Mouse (Mus musculus): ENCODE measurements around the gene Gm10487.
"Not testable (repeated sequence)": the region's sequence is repeated elsewhere in the genome, so short reads cannot be mapped to it uniquely, and the experiment has no call there.

Gene Gm10487

GRCm38 (mm10) chrX:30843369-30843768 is at the start of gene Gm10487:
Gene Gm10487, minus strand, starts transcription at chrX:30843469.
- not testable (repeated sequence) for DNase-seq (ENCODE audit: low spot score)
